Mouse (Mus musculus) CH12.LX (cell line): ENCODE measurements around the gene Cmtm7. TPM values are rescaled to one million over a fixed set of nuclear protein-coding genes. Genes with fewer than 3 reads are reported as not detected.

Experiments used
- DNase-seq: peaks from one replicate; pipeline ENCODE4 v3.0.0-alpha.2; 2013; ENCODE audit errors: extremely low read depth
- H3K27ac ChIP-seq: 2 replicates; pipeline ENCODE4 v1.5.1; 2012; ENCODE audit warnings: low read depth, mild to moderate bottlenecking, control low read depth, moderate library complexity; ENCODE audit not compliant: insufficient read depth
- H3K27me3 ChIP-seq: replicated peaks from 2 replicates; pipeline ENCODE3; 2012; ENCODE audit warnings: inconsistent platforms
- H3K36me3 ChIP-seq, 2 experiments: replicated peaks in 1 of 2; 2 replicates each; pipeline versions ENCODE3 to v1.6.1; 2012; ENCODE audit warnings: inconsistent platforms in 1 of 2, low read length in 1 of 2, mild to moderate bottlenecking in 1 of 2, mixed read lengths in 1 of 2, moderate library complexity in 1 of 2; ENCODE audit not compliant: control insufficient read depth in 1 of 2, insufficient read depth in 1 of 2
- H3K4me1 ChIP-seq, 2 experiments: 2 replicates each; pipeline ENCODE4 v1.6.1; 2012; ENCODE audit warnings: inconsistent platforms in 1 of 2, moderate library complexity in 1 of 2; ENCODE audit not compliant: insufficient read depth in 2 of 2, control insufficient read depth in 1 of 2
- H3K4me2 ChIP-seq: 2 replicates; pipeline ENCODE4 v1.6.1; 2012; ENCODE audit warnings: low read depth, mild to moderate bottlenecking, control low read depth; ENCODE audit not compliant: poor library complexity, insufficient read depth, severe bottlenecking
- H3K4me3 ChIP-seq, 3 experiments: fragments of 150-350 bp in 1 of 3; sonication (generic) in 1 of 3; replicated peaks in 1 of 3; 2 replicates each; pipeline versions ENCODE3 to v1.5.1; 2011 to 2012; ENCODE audit warnings: low read depth in 2 of 3, low read length in 2 of 3, mild to moderate bottlenecking in 2 of 3, moderate library complexity in 2 of 3, control low read depth in 1 of 3, improper control_type of control experiment in 1 of 3, inconsistent platforms in 1 of 3, mixed read lengths in 1 of 3; ENCODE audit not compliant: poor library complexity in 1 of 3
- H3K79me2 ChIP-seq: replicated peaks from 2 replicates; pipeline ENCODE4 v1.6.1; 2012; ENCODE audit warnings: mild to moderate bottlenecking, moderate library complexity; ENCODE audit not compliant: control insufficient read depth, poor library complexity, insufficient read depth, severe bottlenecking; ENCODE audit errors: extremely low read depth
- H3K9ac ChIP-seq: 2 replicates; pipeline ENCODE4 v1.6.1; 2012; ENCODE audit warnings: low read depth, mild to moderate bottlenecking, control low read depth, moderate library complexity; ENCODE audit not compliant: insufficient read depth
- H3K9me3 ChIP-seq: replicated peaks from 2 replicates; pipeline ENCODE3; 2012; ENCODE audit warnings: low read length, inconsistent platforms, mixed read lengths
- CHD1 ChIP-seq: IDR thresholded peaks from 2 replicates; pipeline ENCODE4 v1.6.1; 2012; ENCODE audit warnings: low read depth, low read length, improper control_type of control experiment, inconsistent platforms
- CHD2 ChIP-seq: IDR thresholded peaks from 2 replicates; pipeline ENCODE4 v1.6.1; 2011; ENCODE audit warnings: low read length, improper control_type of control experiment
- CTCF ChIP-seq, 2 experiments: IDR thresholded peaks in 1 of 2; conservative IDR thresholded peaks in 1 of 2; 2 replicates each; pipeline ENCODE4 v1.5.1; 2011 to 2012; ENCODE audit warnings: low read depth in 2 of 2, low read length in 2 of 2, improper control_type of control experiment in 1 of 2, inconsistent platforms in 1 of 2, mild to moderate bottlenecking in 1 of 2, moderate library complexity in 1 of 2
- E2F4 ChIP-seq: IDR thresholded peaks from 2 replicates; pipeline ENCODE4 v1.6.1; 2011; ENCODE audit warnings: low read depth, low read length, improper control_type of control experiment; ENCODE audit not compliant: insufficient replicate concordance
- ELF1 ChIP-seq: IDR thresholded peaks from 2 replicates; pipeline ENCODE4 v1.6.1; 2014; ENCODE audit warnings: low read depth, mild to moderate bottlenecking, inconsistent platforms, low read length, improper control_type of control experiment
- EP300 ChIP-seq: IDR thresholded peaks from 2 replicates; pipeline ENCODE4 v1.6.1; 2011; ENCODE audit warnings: low read length, improper control_type of control experiment
- ETS1 ChIP-seq: conservative IDR thresholded peaks from 2 replicates; pipeline ENCODE4 v1.6.1; 2012; ENCODE audit warnings: low read depth, mild to moderate bottlenecking, inconsistent platforms, low read length, improper control_type of control experiment, moderate library complexity
- HCFC1 ChIP-seq: IDR thresholded peaks from 2 replicates; pipeline ENCODE4 v1.6.1; 2012; ENCODE audit warnings: low read depth, mild to moderate bottlenecking, inconsistent platforms, low read length, improper control_type of control experiment
- JUN ChIP-seq: IDR thresholded peaks from 2 replicates; pipeline ENCODE4 v1.6.1; 2011; ENCODE audit warnings: low read depth, mild to moderate bottlenecking, low read length, improper control_type of control experiment, moderate library complexity; ENCODE audit not compliant: insufficient read depth
- JUND ChIP-seq: conservative IDR thresholded peaks from 2 replicates; pipeline ENCODE4 v1.6.1; 2011; ENCODE audit warnings: low read depth, low read length, improper control_type of control experiment
- KAT2A ChIP-seq: IDR thresholded peaks from 2 replicates; pipeline ENCODE4 v1.6.1; 2012; ENCODE audit warnings: low read length, improper control_type of control experiment, inconsistent platforms; ENCODE audit not compliant: insufficient replicate concordance
- MAX ChIP-seq: IDR thresholded peaks from 2 replicates; pipeline ENCODE4 v1.6.1; 2011; ENCODE audit warnings: low read length, improper control_type of control experiment
- MXI1 ChIP-seq: IDR thresholded peaks from 2 replicates; pipeline ENCODE4 v1.6.1; 2011; ENCODE audit warnings: mild to moderate bottlenecking, low read depth, low read length, improper control_type of control experiment
- MYC ChIP-seq: IDR thresholded peaks from 2 replicates; pipeline ENCODE4 v1.6.1; 2011; ENCODE audit warnings: low read depth, mild to moderate bottlenecking, improper control_type of control experiment, low read length
- NRF1 ChIP-seq: IDR thresholded peaks from 2 replicates; pipeline ENCODE4 v1.6.1; 2014; ENCODE audit warnings: low read depth, mild to moderate bottlenecking, inconsistent platforms, low read length, improper control_type of control experiment, moderate library complexity
- PAX5 ChIP-seq: IDR thresholded peaks from 2 replicates; pipeline ENCODE4 v1.6.1; 2012; ENCODE audit warnings: low read length, inconsistent platforms, mixed read lengths
- POLR2A ChIP-seq: IDR thresholded peaks from 2 replicates; pipeline ENCODE4 v1.6.1; 2011; ENCODE audit warnings: low read depth, mild to moderate bottlenecking, improper control_type of control experiment, low read length
- POLR2AphosphoS2 ChIP-seq: IDR thresholded peaks from 2 replicates; pipeline ENCODE4 v1.6.1; 2011; ENCODE audit warnings: low read depth, low read length, improper control_type of control experiment
- RAD21 ChIP-seq: IDR thresholded peaks from 2 replicates; pipeline ENCODE4 v1.6.1; 2011; ENCODE audit warnings: low read depth, mild to moderate bottlenecking, low read length, improper control_type of control experiment, moderate library complexity
- RCOR1 ChIP-seq: conservative IDR thresholded peaks from 2 replicates; pipeline ENCODE4 v1.6.1; 2012; ENCODE audit warnings: low read depth, mild to moderate bottlenecking, inconsistent platforms, low read length, improper control_type of control experiment
- SIN3A ChIP-seq: IDR thresholded peaks from 2 replicates; pipeline ENCODE4 v1.6.1; 2012; ENCODE audit warnings: low read length, improper control_type of control experiment, inconsistent platforms
- SMC3 ChIP-seq: IDR thresholded peaks from 2 replicates; pipeline ENCODE4 v1.6.1; 2011; ENCODE audit warnings: low read depth, low read length, improper control_type of control experiment
- TBP ChIP-seq: conservative IDR thresholded peaks from 2 replicates; pipeline ENCODE4 v1.6.1; 2011; ENCODE audit warnings: low read depth, low read length, improper control_type of control experiment
- TCF12 ChIP-seq: IDR thresholded peaks from 2 replicates; pipeline ENCODE4 v1.6.1; 2014; ENCODE audit warnings: low read depth, mild to moderate bottlenecking, inconsistent platforms, low read length, improper control_type of control experiment
- UBTF ChIP-seq: IDR thresholded peaks from 2 replicates; pipeline ENCODE4 v1.6.1; 2012; ENCODE audit warnings: low read depth, mild to moderate bottlenecking, inconsistent platforms, low read length, improper control_type of control experiment, moderate library complexity
- USF1 ChIP-seq: IDR thresholded peaks from 2 replicates; pipeline ENCODE4 v1.6.1; 2014; ENCODE audit warnings: low read depth, mild to moderate bottlenecking, inconsistent platforms, low read length, improper control_type of control experiment
- ZKSCAN1 ChIP-seq: IDR thresholded peaks from 2 replicates; pipeline ENCODE4 v1.6.1; 2012; ENCODE audit warnings: low read depth, inconsistent platforms, low read length, improper control_type of control experiment, borderline replicate concordance
- dilution Hi-C: fragments of 300-500 bp; cut with MboI; formaldehyde crosslinking; loops from 2 replicates; pipeline ENCODE4 v1.14.3; 2020; ENCODE audit warnings: low sequenced_read_pairs; ENCODE audit not compliant: extremely low pct_unique_long_range_greater_than_20kb, extremely low pct_ligation_motif_present
- in situ Hi-C: fragments of 300-500 bp; cut with MboI; formaldehyde crosslinking; loops from 3 replicates; pipeline ENCODE4 v1.14.3; 2019; ENCODE audit warnings: low sequenced_read_pairs, low pct_ligation_motif_present, low pct_unique_long_range_greater_than_20kb, mixed read lengths
- polyA plus RNA-seq: library from polyadenylated mRNA; unstranded; fragments of >175 nt; gene quantifications from 2 replicates; pipeline ENCODE4 v1.2.1, GENCODE M21; 2012; ENCODE audit warnings: low read depth; ENCODE audit not compliant: insufficient read length
- total RNA-seq, 2 experiments: library from RNA; depleted of rRNA; stranded (reverse); fragments of 300-350 nt in 1 of 2; fragments of >200 nt in 1 of 2; gene quantifications; 2 replicates each; pipeline ENCODE4 v1.2.3; 2012 to 2014

The Cmtm7 gene
- total and polyA plus RNA-seq, 3 experiments = 45.5 to 80.8 (median 46.0) TPM

DNA sequence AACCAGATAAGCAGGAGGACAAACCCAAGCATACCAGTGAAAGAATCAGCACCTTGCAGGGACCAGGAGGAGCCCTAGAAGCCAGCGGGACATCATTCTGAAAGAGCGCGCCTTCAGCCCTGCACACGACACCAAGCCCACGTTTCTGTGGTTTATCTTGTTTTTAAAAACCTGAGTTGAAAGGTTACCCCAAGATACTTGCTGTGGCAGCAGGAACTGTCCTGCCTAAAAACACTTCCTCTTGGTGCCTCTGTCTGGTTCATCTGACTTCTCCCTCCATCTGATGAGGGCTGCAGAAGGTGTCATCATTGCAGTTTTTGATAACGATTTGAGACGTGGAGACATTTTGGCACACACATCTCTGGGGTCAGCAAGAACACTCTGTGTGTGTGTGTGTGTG is 6.1 kb upstream of the Cmtm7 start:
- peaks cover 0 to 7% of the 10 kb centered on the region in 2 experiments; a peak in 2 of 4 replicates for H3K4me1 ChIP-seq
- no peak overlapping the region for H3K4me3 ChIP-seq
- peaks cover 6% of the 10 kb centered on the region for H3K9me3 ChIP-seq
- H3K79me2 ChIP-seq = no peaks in the 10 kb centered on the region
- TF ChIP-seq CHD1 (no peak), POLR2A (no peak), E2F4 (no peak), USF1 (no peak), NRF1 (no peak), ZKSCAN1 (no peak), TBP (no peak), MXI1 (no peak), ELF1 (no peak), SIN3A (no peak), TCF12 (no peak), RAD21 (no peak), JUND (no peak), UBTF (no peak), MAX (no peak), EP300 (no peak), CHD2 (no peak)
- DNase-seq = no peak
- no peak overlapping the region for H3K4me2 ChIP-seq
- H3K36me3 ChIP-seq = no peaks in the 10 kb centered on the region
- in situ Hi-C loops = no loop called here
- H3K27me3 ChIP-seq = peaks cover 3% of the 10 kb centered on the region
- H3K9ac ChIP-seq = no peak overlapping the region
- dilution Hi-C loops = no loop called here
- H3K27ac ChIP-seq = no peak overlapping the region

DNA sequence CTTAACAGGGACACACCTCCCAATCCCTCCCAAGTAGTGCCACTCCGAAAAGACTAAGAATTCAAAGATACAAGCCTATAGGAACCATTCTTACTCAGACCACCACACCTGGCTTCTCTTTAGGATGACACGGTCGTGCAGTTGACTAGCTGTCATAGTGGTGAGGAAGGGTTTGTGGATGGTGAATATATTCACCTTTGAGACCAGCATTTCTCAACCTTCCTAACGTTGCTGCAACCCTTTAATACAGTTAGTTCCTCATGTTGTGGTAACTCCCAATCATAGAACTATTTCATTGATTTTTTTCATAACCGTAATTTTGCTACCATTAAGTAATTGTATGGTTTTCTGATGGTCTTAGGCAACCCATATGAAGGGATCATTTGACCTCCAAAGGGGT is 5.5 kb upstream of the Cmtm7 start:
- dilution Hi-C loops = no loop called here
- DNase-seq = no peak
- TF ChIP-seq MXI1 (no peak), CTCF (conservative IDR thresholded peaks at IDR 0.05 in 1 of 2, IDR thresholded peaks at IDR 0.05 in 1 of 2; ENCODE audit: low read depth in 2 of 2, low read length in 2 of 2) (no peak), RCOR1 (no peak), SMC3 (no peak), TCF12 (no peak), SIN3A (no peak), ETS1 (no peak), PAX5 (no peak), ZKSCAN1 (no peak), POLR2AphosphoS2 (no peak), USF1 (no peak), MYC (no peak), CHD1 (no peak), HCFC1 (no peak), EP300 (no peak), JUN (no peak), MAX (no peak), KAT2A (no peak), JUND (no peak)
- H3K79me2 ChIP-seq = no peaks in the 10 kb centered on the region
- no peaks in the 10 kb centered on the region for H3K36me3 ChIP-seq
- no peak overlapping the region for H3K9ac ChIP-seq
- H3K9me3 ChIP-seq = peaks cover 6% of the 10 kb centered on the region
- no peak overlapping the region for H3K27ac ChIP-seq
- no peak overlapping the region for H3K4me2 ChIP-seq
- H3K4me3 ChIP-seq = no peak overlapping the region
- H3K27me3 ChIP-seq = peaks cover 3% of the 10 kb centered on the region
- H3K4me1 ChIP-seq = peaks cover 0 to 12% of the 10 kb centered on the region in 2 experiments; a peak in 2 of 4 replicates
- in situ Hi-C loops = no loop called here
